Mouse (Mus musculus): Measurements from ENCODE around the gene Kdm2b. TPM values are rescaled to one million over a fixed set of nuclear protein-coding genes. Genes with fewer than 3 reads are reported as not detected.

Gene Kdm2b
- polyA plus RNA-seq, 1 experiment = 2.1 TPM

GRCm38 (mm10) chr5:122863053-122863452, 126.6 kb downstream of the Kdm2b start:
- peaks cover 62% of the 10 kb centered on the region for H3K36me3 ChIP-seq (ENCODE audit: control insufficient read depth)
- H3K27me3 ChIP-seq (ENCODE audit: control insufficient read depth) = no peaks in the 10 kb centered on the region
- TF ChIP-seq TAL1 (IDR thresholded peaks at IDR 0.05; ENCODE audit: low read length) (no peak), GATA1 (IDR thresholded peaks at IDR 0.05; ENCODE audit: low read length) (no peak)

GRCm38 (mm10) chr5:122855858-122856257, 133.8 kb downstream of the Kdm2b start:
- no peaks in the 10 kb centered on the region for H3K27me3 ChIP-seq (ENCODE audit: control insufficient read depth)
- no peak overlapping the region for H3K4me3 ChIP-seq (replicated peaks)
- TF ChIP-seq TAL1 (IDR thresholded peaks at IDR 0.05; ENCODE audit: low read length) (no peak), GATA1 (IDR thresholded peaks at IDR 0.05; ENCODE audit: low read length) (no peak)

More at GRCm38 (mm10) chr5:122863053-122863452, 126.6 kb downstream of the Kdm2b start:
- no peak overlapping the region for H3K4me3 ChIP-seq (replicated peaks)
- peaks cover 11% of the 10 kb centered on the region for H3K4me1 ChIP-seq (ENCODE audit: control insufficient read depth)
- no peaks in the 10 kb centered on the region for H3K9me3 ChIP-seq (ENCODE audit: control insufficient read depth, low read length)

GRCm38 (mm10) chr5:122852611-122853010, 137.0 kb downstream of the Kdm2b start:
- Histone ChIP-seq H3K9me3 (ENCODE audit: control insufficient read depth, low read length) (no peaks in the 10 kb centered on the region), H3K4me3 (replicated peaks) (no peak overlapping the region), H3K4me1 (ENCODE audit: control insufficient read depth) (peaks cover 32% of the 10 kb centered on the region), H3K27me3 (ENCODE audit: control insufficient read depth) (no peaks in the 10 kb centered on the region), H3K36me3 (ENCODE audit: control insufficient read depth) (peaks cover 6% of the 10 kb centered on the region)
- TF ChIP-seq TAL1 (IDR thresholded peaks at IDR 0.05; ENCODE audit: low read length) (no peak), GATA1 (IDR thresholded peaks at IDR 0.05; ENCODE audit: low read length) (no peak)

More at GRCm38 (mm10) chr5:122855858-122856257, 133.8 kb downstream of the Kdm2b start:
- Histone ChIP-seq H3K36me3 (ENCODE audit: control insufficient read depth) (peaks cover 6% of the 10 kb centered on the region), H3K4me1 (ENCODE audit: control insufficient read depth) (peaks cover 23% of the 10 kb centered on the region), H3K9me3 (ENCODE audit: control insufficient read depth, low read length) (no peaks in the 10 kb centered on the region)

GRCm38 (mm10) chr5:122850319-122851002, 139.2 kb downstream of the Kdm2b start:
- no peaks in the 10 kb centered on the region for H3K9me3 ChIP-seq (ENCODE audit: control insufficient read depth, low read length)
- TF ChIP-seq TAL1 (IDR thresholded peaks at IDR 0.05; ENCODE audit: low read length) = no peak
- no peak for TF ChIP-seq GATA1 (IDR thresholded peaks at IDR 0.05; ENCODE audit: low read length)
- H3K36me3 ChIP-seq (ENCODE audit: control insufficient read depth) = peaks cover 3% of the 10 kb centered on the region; the same call in 1 of the 2 replicates
- no peaks in the 10 kb centered on the region for H3K27me3 ChIP-seq (ENCODE audit: control insufficient read depth)
- H3K4me1 ChIP-seq (ENCODE audit: control insufficient read depth) = peaks cover 32% of the 10 kb centered on the region
- H3K4me3 ChIP-seq (replicated peaks) = peak overlapping the region; percentile 81

- H3K4me1 ChIP-seq (ENCODE audit: control insufficient read depth) = peaks cover 32% of the 10 kb centered on the region
- no peaks in the 10 kb centered on the region for H3K27me3 ChIP-seq (ENCODE audit: control insufficient read depth)
- H3K9me3 ChIP-seq (ENCODE audit: control insufficient read depth, low read length) = no peaks in the 10 kb centered on the region
- peak within 1 kb of the TSS; percentile 81 for H3K4me3 ChIP-seq (replicated peaks)
- H3K36me3 ChIP-seq (ENCODE audit: control insufficient read depth) = no peaks in the 10 kb centered on the region
- TF ChIP-seq TAL1 (IDR thresholded peaks at IDR 0.05; ENCODE audit: low read length) = no peak
- TF ChIP-seq GATA1 (IDR thresholded peaks at IDR 0.05; ENCODE audit: low read length) = no peak
Observed at GRCm38 (mm10) chr5:122849521-122850318, 139.9 kb downstream of the Kdm2b start, which contains the start of gene Rnf34. Rnf34 (plus strand) TSS chr5:122850048.

GRCm38 (mm10) chr5:122843799-122844198, 145.8 kb downstream of the Kdm2b start:
- peaks cover 8% of the 10 kb centered on the region for H3K4me1 ChIP-seq (ENCODE audit: control insufficient read depth)
- H3K27me3 ChIP-seq (ENCODE audit: control insufficient read depth) = no peaks in the 10 kb centered on the region
- no peak overlapping the region for H3K4me3 ChIP-seq (replicated peaks)
- no peaks in the 10 kb centered on the region for H3K9me3 ChIP-seq (ENCODE audit: control insufficient read depth, low read length)
- no peaks in the 10 kb centered on the region for H3K36me3 ChIP-seq (ENCODE audit: control insufficient read depth)
- TF ChIP-seq TAL1 (IDR thresholded peaks at IDR 0.05; ENCODE audit: low read length) = no peak
- no peak for TF ChIP-seq GATA1 (IDR thresholded peaks at IDR 0.05; ENCODE audit: low read length)

- Histone ChIP-seq H3K9me3 (ENCODE audit: control insufficient read depth, low read length) (no peaks in the 10 kb centered on the region), H3K4me1 (ENCODE audit: control insufficient read depth) (no peaks in the 10 kb centered on the region), H3K27me3 (ENCODE audit: control insufficient read depth) (no peaks in the 10 kb centered on the region), H3K4me3 (replicated peaks) (no peak overlapping the region), H3K36me3 (ENCODE audit: control insufficient read depth) (no peaks in the 10 kb centered on the region)
- no peak for TF ChIP-seq GATA1 (IDR thresholded peaks at IDR 0.05; ENCODE audit: low read length)
- no peak for TF ChIP-seq TAL1 (IDR thresholded peaks at IDR 0.05; ENCODE audit: low read length)
Observed at GRCm38 (mm10) chr5:122841126-122841525, 148.5 kb downstream of the Kdm2b start.

- TF ChIP-seq GATA1 (IDR thresholded peaks at IDR 0.05; ENCODE audit: low read length) (no peak), TAL1 (IDR thresholded peaks at IDR 0.05; ENCODE audit: low read length) (no peak)
- Histone ChIP-seq H3K9me3 (ENCODE audit: control insufficient read depth, low read length) (no peaks in the 10 kb centered on the region), H3K36me3 (ENCODE audit: control insufficient read depth) (no peaks in the 10 kb centered on the region), H3K4me3 (replicated peaks) (no peak overlapping the region), H3K4me1 (ENCODE audit: control insufficient read depth) (no peaks in the 10 kb centered on the region), H3K27me3 (ENCODE audit: control insufficient read depth) (no peaks in the 10 kb centered on the region)
Observed at GRCm38 (mm10) chr5:122832996-122833395, 156.6 kb downstream of the Kdm2b start.

GRCm38 (mm10) chr5:122832536-122832935, 157.1 kb downstream of the Kdm2b start:
- Histone ChIP-seq H3K27me3 (ENCODE audit: control insufficient read depth) (no peaks in the 10 kb centered on the region), H3K4me1 (ENCODE audit: control insufficient read depth) (no peaks in the 10 kb centered on the region), H3K4me3 (replicated peaks) (no peak overlapping the region), H3K9me3 (ENCODE audit: control insufficient read depth, low read length) (no peaks in the 10 kb centered on the region), H3K36me3 (ENCODE audit: control insufficient read depth) (no peaks in the 10 kb centered on the region)
- no peak for TF ChIP-seq GATA1 (IDR thresholded peaks at IDR 0.05; ENCODE audit: low read length)
- no peak for TF ChIP-seq TAL1 (IDR thresholded peaks at IDR 0.05; ENCODE audit: low read length)

Data from erythroblast, embryonic 14.5 days (primary cell).